Mouse (Mus musculus) neural tube, embryonic 11.5 days (tissue): ENCODE data around the gene Sec22a. TPM values are rescaled to one million over a fixed set of nuclear protein-coding genes. Genes with fewer than 3 reads are reported as not detected.

Experiments used
- ATAC-seq: fragments of 200-750 bp; cut with Nextera tagmentation; 2 replicates; pipeline ENCODE4 v1.8.0; 2017; ENCODE audit warnings: moderate number of reproducible peaks, mild to moderate bottlenecking, moderate TSS enrichment, moderate library complexity; ENCODE audit not compliant: insufficient read depth, low FRiP score, low TSS enrichment
- DNase-seq: peaks from one replicate; pipeline ENCODE4 v3.0.0-alpha.2; 2015; ENCODE audit warnings: low spot score
- H3K27ac ChIP-seq: fragments of 300-500 bp; sonication (generic); 2 replicates; pipeline ENCODE4 v1.5.1; 2014; ENCODE audit warnings: low read depth, mild to moderate bottlenecking, low read length
- H3K27me3 ChIP-seq: fragments of 300-500 bp; sonication (generic); 2 replicates; pipeline ENCODE4 v1.6.1; 2014; ENCODE audit warnings: mild to moderate bottlenecking, low read length, mixed read lengths; ENCODE audit not compliant: control insufficient read depth, insufficient read depth
- H3K36me3 ChIP-seq: fragments of 300-500 bp; sonication (generic); 2 replicates; pipeline ENCODE4 v1.6.1; 2014; ENCODE audit warnings: mild to moderate bottlenecking, low read length, moderate library complexity, mixed read lengths; ENCODE audit not compliant: control insufficient read depth, insufficient read depth
- H3K4me1 ChIP-seq: fragments of 300-500 bp; sonication (generic); 2 replicates; pipeline ENCODE4 v1.6.1; 2014; ENCODE audit warnings: low read length, mixed read lengths; ENCODE audit not compliant: control insufficient read depth, insufficient read depth
- H3K4me2 ChIP-seq: fragments of 300-500 bp; sonication (generic); 2 replicates; pipeline ENCODE4 v1.6.1; 2014; ENCODE audit warnings: low read depth, mild to moderate bottlenecking, moderate library complexity
- H3K4me3 ChIP-seq: fragments of 300-500 bp; sonication (generic); 2 replicates; pipeline ENCODE4 v1.5.1; 2014; ENCODE audit warnings: low read depth, low read length
- H3K9ac ChIP-seq: fragments of 300-500 bp; sonication (generic); 2 replicates; pipeline ENCODE4 v1.6.1; 2014; ENCODE audit warnings: mild to moderate bottlenecking, low read length
- H3K9me3 ChIP-seq: fragments of 300-500 bp; sonication (generic); 2 replicates; pipeline ENCODE4 v1.6.1; 2016; ENCODE audit warnings: low read length; ENCODE audit not compliant: control insufficient read depth
- WGBS: fragments of 180-500 bp; shearing (Covaris S2); extraction: QIAGEN DNeasy Blood & Tissue Kit; methylation state at CpG from one replicate; pipeline ENCODE4 v1.1.7; 2014; 5-methylcytosine and 5-hydroxymethylcytosine counted together
- polyA plus RNA-seq: library from polyadenylated mRNA; unstranded; fragments of >200 nt; fragmentation: Nextera tagmentation; extraction: Ambion mirVana; gene quantifications from 2 replicates; pipeline ENCODE4 v1.2.1, GENCODE M21; 2014

Gene Sec22a
- polyA plus RNA-seq, 1 experiment from 2014 or later: 35.3 TPM

GRCm38 (mm10) chr16:35319335-35319734 lies 44.4 kb downstream of the Sec22a start:
- no peaks in the 10 kb centered on the region for H3K9me3 ChIP-seq
- H3K4me3 ChIP-seq: no peak overlapping the region
- no peaks in the 10 kb centered on the region for H3K27me3 ChIP-seq
- H3K27ac ChIP-seq: no peak overlapping the region
- H3K4me1 ChIP-seq: no peaks in the 10 kb centered on the region
- no peak overlapping the region for H3K9ac ChIP-seq
- H3K36me3 ChIP-seq: no peaks in the 10 kb centered on the region
- WGBS: 44% methylated on average over 4 of the region's 4 CpGs
- no peak for DNase-seq
- no peak for ATAC-seq
- no peak overlapping the region for H3K4me2 ChIP-seq

- no peak overlapping the region for H3K9ac ChIP-seq
- no peaks in the 10 kb centered on the region for H3K9me3 ChIP-seq
- H3K4me1 ChIP-seq: no peaks in the 10 kb centered on the region
- WGBS: 66% methylated on average over 6 of the region's 6 CpGs
- ATAC-seq (no peak), DNase-seq (no peak)
- H3K4me2 ChIP-seq: no peak overlapping the region
- no peak overlapping the region for H3K4me3 ChIP-seq
- peaks cover 2% of the 10 kb centered on the region; the same call in 1 of the 2 replicates for H3K36me3 ChIP-seq
- H3K27ac ChIP-seq: no peak overlapping the region
- H3K27me3 ChIP-seq: no peaks in the 10 kb centered on the region
Observed at GRCm38 (mm10) chr16:35318397-35318796, 45.3 kb downstream of the Sec22a start.

GRCm38 (mm10) chr16:35317460-35317859 lies 46.3 kb downstream of the Sec22a start:
- 87% methylated on average over 5 of the region's 5 CpGs for WGBS
- Histone ChIP-seq H3K4me3 (no peak overlapping the region), H3K27me3 (no peaks in the 10 kb centered on the region), H3K4me2 (no peak overlapping the region), H3K9me3 (no peaks in the 10 kb centered on the region), H3K4me1 (no peaks in the 10 kb centered on the region), H3K27ac (no peak overlapping the region), H3K9ac (no peak overlapping the region), H3K36me3 (peaks cover 2% of the 10 kb centered on the region; the same call in 1 of the 2 replicates)
- DNase-seq: no peak
- no peak for ATAC-seq

GRCm38 (mm10) chr16:35316856-35317264 lies 46.9 kb downstream of the Sec22a start:
- H3K27ac ChIP-seq: no peak overlapping the region
- DNase-seq (no peak), ATAC-seq (no peak)
- H3K27me3 ChIP-seq: no peaks in the 10 kb centered on the region
- H3K36me3 ChIP-seq: peaks cover 2% of the 10 kb centered on the region; the same call in 1 of the 2 replicates
- no peak overlapping the region for H3K4me2 ChIP-seq
- no peaks in the 10 kb centered on the region for H3K4me1 ChIP-seq
- H3K4me3 ChIP-seq: no peak overlapping the region
- H3K9ac ChIP-seq: no peak overlapping the region
- no peaks in the 10 kb centered on the region for H3K9me3 ChIP-seq

- no peak overlapping the region for H3K4me2 ChIP-seq
- no peaks in the 10 kb centered on the region for H3K4me1 ChIP-seq
- DNase-seq: no peak
- H3K36me3 ChIP-seq: peaks cover 2% of the 10 kb centered on the region; the same call in 1 of the 2 replicates
- H3K27me3 ChIP-seq: no peaks in the 10 kb centered on the region
- H3K4me3 ChIP-seq: no peak overlapping the region
- H3K9ac ChIP-seq: no peak overlapping the region
- WGBS: 67% methylated on average over 3 of the region's 3 CpGs
- no peak for ATAC-seq
- H3K9me3 ChIP-seq: no peaks in the 10 kb centered on the region
- H3K27ac ChIP-seq: no peak overlapping the region
Observed at GRCm38 (mm10) chr16:35315496-35315895, 48.2 kb downstream of the Sec22a start.

- Histone ChIP-seq H3K4me2 (no peak overlapping the region), H3K4me1 (no peaks in the 10 kb centered on the region), H3K27me3 (no peaks in the 10 kb centered on the region), H3K27ac (no peak overlapping the region), H3K9ac (no peak overlapping the region), H3K9me3 (no peaks in the 10 kb centered on the region), H3K36me3 (peaks cover 2% of the 10 kb centered on the region; the same call in 1 of the 2 replicates), H3K4me3 (no peak overlapping the region)
- DNase-seq: no peak
- 53% methylated on average over 8 of the region's 8 CpGs for WGBS
- ATAC-seq: no peak
Observed at GRCm38 (mm10) chr16:35311586-35311985, 52.1 kb downstream of the Sec22a start.

- no peaks in the 10 kb centered on the region for H3K9me3 ChIP-seq
- no peaks in the 10 kb centered on the region for H3K4me1 ChIP-seq
- no peak overlapping the region for H3K9ac ChIP-seq
- no peaks in the 10 kb centered on the region for H3K27me3 ChIP-seq
- ATAC-seq: no peak
- no peak overlapping the region for H3K27ac ChIP-seq
- 56% methylated on average over 2 of the region's 2 CpGs for WGBS
- no peak overlapping the region for H3K4me3 ChIP-seq
- H3K4me2 ChIP-seq: no peak overlapping the region
- no peak for DNase-seq
- peaks cover 2% of the 10 kb centered on the region; the same call in 1 of the 2 replicates for H3K36me3 ChIP-seq
Observed at GRCm38 (mm10) chr16:35310551-35311110, 53.1 kb downstream of the Sec22a start.

GRCm38 (mm10) chr16:35309634-35310033 lies 54.1 kb downstream of the Sec22a start:
- H3K27me3 ChIP-seq: no peaks in the 10 kb centered on the region
- WGBS: 89% methylated on average over 4 of the region's 4 CpGs
- no peak overlapping the region for H3K27ac ChIP-seq
- peaks cover 2% of the 10 kb centered on the region; the same call in 1 of the 2 replicates for H3K36me3 ChIP-seq
- H3K4me2 ChIP-seq: no peak overlapping the region
- no peak for DNase-seq
- H3K4me3 ChIP-seq: no peak overlapping the region
- no peak overlapping the region for H3K9ac ChIP-seq
- no peaks in the 10 kb centered on the region for H3K4me1 ChIP-seq
- H3K9me3 ChIP-seq: no peaks in the 10 kb centered on the region
- ATAC-seq: no peak

GRCm38 (mm10) chr16:35308486-35309143 lies 55.1 kb downstream of the Sec22a start:
- no peak overlapping the region for H3K9ac ChIP-seq
- peaks cover 1% of the 10 kb centered on the region; the same call in 1 of the 2 replicates for H3K36me3 ChIP-seq
- H3K4me2 ChIP-seq: no peak overlapping the region
- WGBS: 87% methylated on average over 6 of the region's 6 CpGs
- no peaks in the 10 kb centered on the region for H3K4me1 ChIP-seq
- no peak for DNase-seq
- H3K9me3 ChIP-seq: no peaks in the 10 kb centered on the region
- ATAC-seq: no peak
- no peak overlapping the region for H3K4me3 ChIP-seq
- no peaks in the 10 kb centered on the region for H3K27me3 ChIP-seq
- H3K27ac ChIP-seq: no peak overlapping the region
